Mouse (Mus musculus): ENCODE measurements around the gene Cptp. TPM values are rescaled to one million over a fixed set of nuclear protein-coding genes. Genes with fewer than 3 reads are reported as not detected.

Gene Cptp
- polyA plus RNA-seq, 1 experiment from 2014 or later: 21.6 TPM

DNA sequence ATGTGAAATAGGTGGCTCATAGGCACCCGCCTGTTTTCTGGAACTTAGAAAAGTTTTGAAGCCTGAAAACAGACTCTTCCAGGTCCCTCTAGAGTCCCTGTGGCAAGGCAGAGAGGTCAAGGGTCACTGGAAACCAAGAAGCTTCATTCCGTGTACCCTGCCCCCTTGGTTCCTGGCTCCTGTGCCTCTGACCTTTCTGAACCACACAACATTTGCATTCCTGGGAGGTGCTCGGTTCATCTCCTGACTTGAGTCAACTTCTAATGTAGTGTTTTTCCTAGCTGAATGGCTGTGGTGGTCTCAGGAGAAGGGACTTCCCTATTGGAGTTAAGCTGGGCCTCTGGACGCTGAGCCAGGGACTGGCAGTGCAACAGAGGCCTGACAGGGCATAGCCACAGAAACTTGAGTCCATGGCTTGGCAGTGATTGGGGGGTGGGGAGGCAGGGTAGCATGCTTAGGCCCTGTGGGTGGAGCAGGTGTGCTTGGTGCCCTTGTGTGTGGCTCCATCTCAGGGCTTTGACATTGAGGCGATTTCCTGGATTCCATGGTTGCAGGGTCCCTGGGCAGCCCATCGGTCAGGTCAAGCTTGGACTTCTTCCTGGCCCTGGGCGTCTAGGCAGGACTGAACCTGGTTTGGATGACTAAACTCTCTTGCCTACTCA, 20.7 kb downstream of the Cptp start:
- peak overlapping the region; percentile 89 for H3K27ac ChIP-seq (replicated peaks)
- 57% methylated on average over 7 of the region's 7 CpGs for WGBS
- H3K4me3 ChIP-seq: peak overlapping the region; percentile 94
- H3K36me3 ChIP-seq: peaks cover 23% of the 10 kb centered on the region
- peaks cover 37% of the 10 kb centered on the region for H3K4me1 ChIP-seq
- no peaks in the 10 kb centered on the region for H3K9me3 ChIP-seq (replicated peaks)
- 0 out of 2 replicates have a peak, but pooled peaks cover 4% of the 10 kb centered on the region for H3K27me3 ChIP-seq (ENCODE audit: low read depth, poor library complexity, severe bottlenecking)
- no peak for DNase-seq (ENCODE audit: low spot score)

DNA sequence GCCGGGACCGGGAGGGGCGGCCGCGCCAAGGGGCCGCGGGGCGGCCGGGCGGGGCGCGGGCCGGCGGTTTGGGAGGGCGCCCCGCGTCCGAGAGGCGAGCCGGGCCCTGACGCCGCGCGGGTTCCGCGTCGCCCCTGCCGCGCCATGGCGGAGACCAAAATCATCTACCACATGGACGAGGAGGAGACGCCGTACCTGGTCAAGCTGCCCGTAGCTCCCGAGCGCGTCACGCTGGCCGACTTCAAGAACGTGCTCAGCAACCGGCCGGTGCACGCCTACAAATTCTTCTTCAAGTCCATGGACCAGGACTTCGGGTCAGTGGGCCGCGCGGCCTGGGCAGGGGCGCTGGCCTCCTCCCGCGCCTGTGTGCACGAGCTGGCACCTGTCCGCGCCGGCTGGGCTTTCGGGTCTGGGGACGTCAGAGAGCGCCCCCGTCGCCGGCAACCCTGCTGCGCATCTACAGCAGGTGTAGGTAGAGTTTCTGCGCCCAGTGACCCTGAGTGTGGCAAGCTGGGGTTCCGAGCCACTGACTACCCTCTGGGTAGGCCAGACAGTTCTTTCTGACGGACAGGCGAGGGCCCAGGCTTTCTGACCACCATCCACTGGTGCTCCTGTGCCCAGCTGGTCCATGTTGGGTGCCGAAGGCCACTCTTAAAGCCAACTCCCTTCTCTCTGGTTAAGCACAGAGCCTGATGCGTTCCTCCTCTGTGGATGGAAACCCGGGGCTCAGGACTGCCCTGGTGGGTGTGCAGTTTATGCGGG, 21.5 kb downstream of the Cptp start:
- DNase-seq (ENCODE audit: low spot score): no peak
- H3K36me3 ChIP-seq: peaks cover 23% of the 10 kb centered on the region
- H3K27ac ChIP-seq (replicated peaks): peak overlapping the region; percentile 89
- peaks cover 10% of the 10 kb centered on the region; the same call in 1 of the 2 replicates for H3K27me3 ChIP-seq (ENCODE audit: low read depth, poor library complexity, severe bottlenecking)
- H3K4me3 ChIP-seq: peak overlapping the region; percentile 94
- no peaks in the 10 kb centered on the region for H3K9me3 ChIP-seq (replicated peaks)
- 1% methylated on average over 69 of the region's 69 CpGs for WGBS
- H3K4me1 ChIP-seq: peaks cover 37% of the 10 kb centered on the region

- DNase-seq (ENCODE audit: low spot score): peak; percentile 94
- peak within 1 kb of the TSS; percentile 89 for H3K27ac ChIP-seq (replicated peaks)
- WGBS: 2% methylated on average over 62 of the region's 65 CpGs
- peak within 1 kb of the TSS; percentile 94 for H3K4me3 ChIP-seq
- peaks cover 24% of the 10 kb centered on the region for H3K36me3 ChIP-seq
- peaks cover 37% of the 10 kb centered on the region for H3K4me1 ChIP-seq
- peaks cover 17% of the 10 kb centered on the region for H3K27me3 ChIP-seq (ENCODE audit: low read depth, poor library complexity, severe bottlenecking)
- no peaks in the 10 kb centered on the region for H3K9me3 ChIP-seq (replicated peaks)
Observed at GRCm38 (mm10) chr4:155846871-155847578, 22.2 kb downstream of the Cptp start, which contains the start of gene Dvl1. Dvl1 (plus strand) TSS chr4:155847402.

GRCm38 (mm10) chr4:155843231-155843630, 26.0 kb downstream of the Cptp start:
- H3K4me3 ChIP-seq: no peak overlapping the region
- DNase-seq (ENCODE audit: low spot score): no peak
- WGBS: 92% methylated on average over 5 of the region's 5 CpGs
- no peak overlapping the region for H3K27ac ChIP-seq (replicated peaks)
- peaks cover 36% of the 10 kb centered on the region for H3K27me3 ChIP-seq (ENCODE audit: low read depth, poor library complexity, severe bottlenecking)
- no peaks in the 10 kb centered on the region for H3K9me3 ChIP-seq (replicated peaks)
- peaks cover 52% of the 10 kb centered on the region for H3K4me1 ChIP-seq
- peaks cover 28% of the 10 kb centered on the region for H3K36me3 ChIP-seq

DNA sequence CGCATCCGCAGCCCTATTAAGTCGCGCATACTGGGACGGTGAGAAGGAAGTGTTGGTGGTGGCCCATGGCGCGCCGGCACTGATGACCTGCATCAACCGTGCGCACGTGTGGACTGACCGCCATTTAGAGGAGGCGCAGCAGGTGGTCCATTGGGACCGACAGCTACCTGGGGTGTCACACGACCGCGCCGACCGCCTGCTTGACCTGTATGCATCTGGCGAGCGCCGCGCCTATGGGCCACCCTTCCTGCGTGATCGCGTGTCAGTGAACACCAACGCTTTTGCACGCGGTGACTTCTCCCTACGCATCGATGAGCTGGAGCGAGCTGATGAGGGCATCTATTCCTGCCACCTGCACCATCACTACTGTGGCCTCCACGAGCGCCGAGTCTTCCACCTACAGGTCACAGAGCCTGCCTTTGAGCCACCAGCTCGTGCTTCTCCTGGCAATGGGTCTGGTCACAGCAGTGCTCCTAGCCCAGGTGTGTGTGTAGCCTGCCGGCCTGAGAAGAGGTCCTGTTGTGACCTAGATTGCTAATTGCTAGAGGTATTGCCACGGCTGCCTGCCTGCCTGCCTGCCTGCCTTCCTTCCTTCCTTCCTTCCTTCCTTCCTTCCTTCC, 27.5 kb downstream of the Cptp start:
- H3K27ac ChIP-seq (replicated peaks): no peak overlapping the region; the same call in 1 of the 2 replicates
- WGBS: 36% methylated on average over 38 of the region's 38 CpGs
- H3K9me3 ChIP-seq (replicated peaks): no peaks in the 10 kb centered on the region
- H3K27me3 ChIP-seq (ENCODE audit: low read depth, poor library complexity, severe bottlenecking): peaks cover 36% of the 10 kb centered on the region
- no peak for DNase-seq (ENCODE audit: low spot score)
- peaks cover 28% of the 10 kb centered on the region for H3K36me3 ChIP-seq
- peak overlapping the region; percentile 66 for H3K4me3 ChIP-seq
- peaks cover 43% of the 10 kb centered on the region for H3K4me1 ChIP-seq

DNA sequence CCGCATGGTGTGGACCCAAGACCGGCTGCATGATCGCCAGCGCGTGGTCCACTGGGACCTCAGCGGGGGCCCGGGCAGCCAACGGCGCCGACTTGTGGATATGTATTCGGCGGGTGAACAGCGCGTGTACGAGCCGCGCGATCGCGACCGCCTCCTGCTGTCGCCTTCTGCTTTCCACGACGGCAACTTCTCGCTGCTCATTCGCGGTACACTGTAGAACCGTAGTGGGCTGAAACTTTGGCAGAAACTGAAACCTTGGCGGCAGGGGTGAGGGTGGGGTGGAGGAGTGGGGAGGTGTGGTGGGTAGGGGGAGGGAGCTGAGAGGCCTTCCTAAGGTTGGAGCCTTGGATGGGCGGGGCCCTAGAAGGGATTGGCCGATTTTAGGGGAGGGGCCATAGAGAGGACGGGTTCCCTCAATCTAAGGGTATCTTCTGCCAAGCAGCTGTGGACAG, 28.2 kb downstream of the Cptp start:
- Histone ChIP-seq H3K27me3 (ENCODE audit: low read depth, poor library complexity, severe bottlenecking) (peaks cover 32% of the 10 kb centered on the region), H3K9me3 (replicated peaks) (no peaks in the 10 kb centered on the region), H3K4me1 (peaks cover 36% of the 10 kb centered on the region), H3K27ac (replicated peaks) (peak overlapping the region; percentile 87), H3K36me3 (peaks cover 28% of the 10 kb centered on the region), H3K4me3 (peak overlapping the region; percentile 66)
- 1% methylated on average over 32 of the region's 32 CpGs for WGBS
- peak; percentile 44 for DNase-seq (ENCODE audit: low spot score)

DNA sequence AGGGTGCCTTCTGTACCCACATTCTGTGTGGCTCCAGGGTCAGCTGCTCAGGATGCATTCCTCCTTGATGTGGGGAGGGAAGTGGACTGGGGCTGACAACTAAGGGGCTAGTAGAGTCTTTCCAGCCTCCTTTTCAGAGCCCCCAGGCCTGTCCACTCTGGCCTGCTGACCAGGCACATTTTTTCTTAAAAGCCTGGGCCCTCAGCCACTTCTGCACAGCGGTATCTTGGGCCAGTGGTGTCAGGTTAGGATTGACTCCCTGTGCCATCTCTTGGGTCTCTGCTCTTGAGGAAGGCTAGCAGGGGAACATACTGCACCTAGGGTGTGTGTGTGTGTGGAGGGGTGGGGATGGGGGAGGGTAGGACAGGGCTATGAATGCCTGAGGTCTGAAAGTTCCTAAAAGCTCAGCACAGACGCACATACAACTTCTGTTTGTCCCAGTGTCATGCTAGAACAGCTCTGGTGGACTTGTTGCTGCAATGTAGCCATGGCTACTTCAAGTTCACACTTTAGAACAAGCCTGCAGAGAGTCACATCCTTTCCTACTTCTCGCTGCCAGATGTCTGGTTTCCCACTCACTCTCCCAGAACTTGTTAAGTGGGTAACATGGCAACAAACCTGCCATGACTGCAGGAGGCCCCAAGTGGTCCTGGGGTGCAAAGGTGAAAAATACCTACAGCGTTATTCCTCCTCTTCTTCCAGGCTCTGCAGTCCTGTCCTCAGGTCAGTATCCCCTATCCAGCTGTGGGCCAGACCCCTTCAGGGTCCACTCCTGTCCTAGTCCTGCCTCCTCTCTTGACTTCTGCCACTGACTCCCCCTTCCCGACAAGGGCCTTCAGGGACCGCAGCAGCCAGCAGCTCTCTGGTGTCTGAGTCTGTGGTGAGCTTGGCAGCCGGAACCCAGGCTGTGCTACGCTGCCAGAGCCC, 28.9 kb downstream of the Cptp start:
- H3K9me3 ChIP-seq (replicated peaks): no peaks in the 10 kb centered on the region
- no peak for DNase-seq (ENCODE audit: low spot score)
- H3K27ac ChIP-seq (replicated peaks): peak overlapping the region; percentile 87
- peaks cover 30% of the 10 kb centered on the region for H3K36me3 ChIP-seq
- WGBS: 11% methylated on average over 8 of the region's 8 CpGs
- H3K4me1 ChIP-seq: peaks cover 36% of the 10 kb centered on the region
- peaks cover 32% of the 10 kb centered on the region for H3K27me3 ChIP-seq (ENCODE audit: low read depth, poor library complexity, severe bottlenecking)
- H3K4me3 ChIP-seq: peak overlapping the region; percentile 66

DNA sequence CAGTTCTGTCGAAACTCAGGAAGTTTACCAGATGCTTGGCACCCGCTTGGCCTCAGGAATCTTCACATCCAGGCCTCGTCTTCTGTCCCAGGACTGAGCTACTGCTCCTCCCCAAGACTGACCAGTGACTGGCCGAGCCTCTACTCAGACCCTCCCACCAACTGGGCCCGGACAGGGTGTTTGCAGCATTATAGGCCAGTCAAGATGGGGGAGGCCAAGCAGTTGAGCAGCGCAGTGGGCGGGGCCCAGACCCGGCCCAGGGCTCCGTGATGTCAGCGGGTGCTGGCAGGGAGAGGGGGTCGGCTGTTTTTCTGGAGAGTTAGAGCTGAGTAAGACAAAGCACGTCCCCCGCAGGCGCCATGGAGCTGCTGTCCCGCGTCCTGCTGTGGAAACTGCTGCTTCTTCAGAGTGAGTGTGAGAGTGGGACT, 29.7 kb downstream of the Cptp start, which contains the start of gene Mxra8:
Mxra8 (plus strand) TSS at position 198 of the 428 bp plus-strand sequence.
- H3K27ac ChIP-seq (replicated peaks): peak within 1 kb of the TSS; percentile 87
- H3K27me3 ChIP-seq (ENCODE audit: low read depth, poor library complexity, severe bottlenecking): peaks cover 32% of the 10 kb centered on the region
- H3K4me3 ChIP-seq: peak within 1 kb of the TSS; percentile 66
- peak; percentile 88 for DNase-seq (ENCODE audit: low spot score)
- peaks cover 36% of the 10 kb centered on the region for H3K4me1 ChIP-seq
- no peaks in the 10 kb centered on the region for H3K9me3 ChIP-seq (replicated peaks)
- WGBS: 1% methylated on average over 16 of the region's 16 CpGs
- peaks cover 33% of the 10 kb centered on the region for H3K36me3 ChIP-seq

DNA sequence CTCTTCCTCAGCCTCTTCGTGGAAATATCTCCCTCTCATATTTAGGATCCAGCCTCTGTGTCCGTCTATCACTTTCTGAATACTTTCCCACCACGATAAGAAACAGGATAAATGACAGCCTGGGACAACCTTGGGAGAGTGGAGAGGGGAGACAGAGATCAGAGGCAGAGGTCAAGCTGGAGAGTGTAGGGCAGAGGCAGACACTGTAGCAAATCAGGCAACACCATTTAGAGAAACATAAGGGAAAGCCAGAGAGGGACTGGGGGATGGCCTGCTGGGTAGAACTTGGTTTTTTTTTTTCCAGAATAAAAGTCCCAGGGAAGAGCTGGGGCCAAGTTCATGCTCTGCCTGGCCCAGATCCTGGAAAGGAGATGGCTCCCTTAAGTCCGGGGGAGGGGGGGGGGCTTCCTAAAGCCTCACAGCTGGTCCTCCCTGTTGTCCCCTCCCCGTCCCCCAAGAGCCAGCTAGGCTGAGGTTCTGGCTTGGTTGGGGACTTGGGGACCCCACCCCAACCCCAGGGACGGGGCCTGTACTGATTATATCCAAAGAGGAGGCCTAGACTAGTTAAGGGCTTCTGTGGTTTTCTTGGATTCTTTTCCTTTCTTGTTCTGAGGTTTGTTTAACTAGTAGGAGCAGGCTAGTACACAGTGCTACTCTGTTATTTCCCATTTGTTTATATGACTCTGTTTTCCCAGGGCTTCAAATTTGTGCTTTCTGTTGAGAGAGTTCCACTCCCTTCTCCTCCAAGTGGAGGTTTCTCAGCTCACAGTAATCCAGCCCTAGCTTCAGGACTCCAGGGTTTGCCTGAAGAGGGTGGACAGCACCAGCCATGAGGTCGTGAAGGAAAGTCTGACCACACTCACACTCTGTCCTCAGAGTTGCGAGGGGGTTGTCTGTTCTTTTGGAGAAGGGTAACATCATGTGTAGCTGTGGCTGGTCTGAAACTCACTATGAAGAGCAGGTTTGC, 30.8 kb downstream of the Cptp start:
- DNase-seq (ENCODE audit: low spot score): no peak
- whole genome bisulfite sequencing: 59% methylated on average over 8 of the region's 8 CpGs
- Histone ChIP-seq H3K4me3 (peak overlapping the region; percentile 66), H3K27me3 (ENCODE audit: low read depth, poor library complexity, severe bottlenecking) (peaks cover 32% of the 10 kb centered on the region), H3K4me1 (peaks cover 42% of the 10 kb centered on the region), H3K27ac (replicated peaks) (peak overlapping the region; percentile 87), H3K9me3 (replicated peaks) (no peaks in the 10 kb centered on the region), H3K36me3 (peaks cover 31% of the 10 kb centered on the region)

GRCm38 (mm10) chr4:155837404-155838010, 31.7 kb downstream of the Cptp start:
- no peak for DNase-seq (ENCODE audit: low spot score)
- H3K9me3 ChIP-seq (replicated peaks): no peaks in the 10 kb centered on the region
- 87% methylated on average over 11 of the region's 11 CpGs for WGBS
- no peak overlapping the region for H3K27ac ChIP-seq (replicated peaks)
- H3K27me3 ChIP-seq (ENCODE audit: low read depth, poor library complexity, severe bottlenecking): peaks cover 24% of the 10 kb centered on the region
- peaks cover 31% of the 10 kb centered on the region for H3K36me3 ChIP-seq
- H3K4me3 ChIP-seq: no peak overlapping the region
- H3K4me1 ChIP-seq: peaks cover 51% of the 10 kb centered on the region

Measured in midbrain, embryonic 10.5 days (tissue).